Mouse (Mus musculus) lung, embryonic 14.5 days (tissue): ENCODE measurements around the gene Fam120b. TPM values are rescaled to one million over a fixed set of nuclear protein-coding genes. Genes with fewer than 3 reads are reported as not detected.
A peak's percentile ranks its signal among the peaks of the same experiment; 100 is the strongest.

Experiments used
- ATAC-seq: fragments of 200-750 bp; cut with Nextera tagmentation; 2 replicates; pipeline ENCODE4 v1.8.0; 2017; ENCODE audit warnings: mild to moderate bottlenecking, moderate TSS enrichment, moderate library complexity; ENCODE audit not compliant: insufficient read depth
- DNase-seq: peaks from one replicate; pipeline ENCODE4 v3.0.0-alpha.2; 2015
- H3K27ac ChIP-seq: fragments of 300-500 bp; sonication (generic); 2 replicates; pipeline ENCODE4 v1.5.1; 2014; ENCODE audit warnings: low read depth, mild to moderate bottlenecking, moderate library complexity
- H3K27me3 ChIP-seq: fragments of 300-500 bp; sonication (generic); 2 replicates; pipeline ENCODE4 v1.6.1; 2014; ENCODE audit warnings: low read length, control low read depth; ENCODE audit not compliant: insufficient read depth
- H3K36me3 ChIP-seq: fragments of 300-500 bp; sonication (generic); 2 replicates; pipeline ENCODE4 v1.6.1; 2014; ENCODE audit warnings: control low read depth; ENCODE audit not compliant: insufficient read depth
- H3K4me1 ChIP-seq: fragments of 300-500 bp; sonication (generic); 2 replicates; pipeline ENCODE4 v1.6.1; 2014; ENCODE audit warnings: antibody characterized with exemption, control low read depth; ENCODE audit not compliant: insufficient read depth
- H3K4me2 ChIP-seq: fragments of 300-500 bp; sonication (generic); 2 replicates; pipeline ENCODE4 v1.6.1; 2014; ENCODE audit warnings: mild to moderate bottlenecking
- H3K4me3 ChIP-seq: fragments of 300-500 bp; sonication (generic); 2 replicates; pipeline ENCODE4 v1.5.1; 2014; ENCODE audit warnings: low read depth, low read length
- H3K9ac ChIP-seq: fragments of 300-500 bp; sonication (generic); 2 replicates; pipeline ENCODE4 v1.6.1; 2014
- H3K9me3 ChIP-seq: fragments of 300-500 bp; sonication (generic); 2 replicates; pipeline ENCODE4 v1.6.1; 2016; ENCODE audit warnings: low read depth, low read length, control low read depth
- CTCF ChIP-seq: IDR thresholded peaks from 2 replicates; pipeline ENCODE4 v1.5.1; 2016; ENCODE audit warnings: antibody characterized with exemption, low read depth
- WGBS: fragments of 180-500 bp; shearing (Covaris S2); extraction: QIAGEN DNeasy Blood & Tissue Kit; methylation state at CpG from one replicate; pipeline ENCODE4 v1.1.7; 2014; 5-methylcytosine and 5-hydroxymethylcytosine counted together
- polyA plus RNA-seq: library from polyadenylated mRNA; unstranded; fragments of >200 nt; fragmentation: Nextera tagmentation; extraction: Ambion mirVana; gene quantifications from 2 replicates; pipeline ENCODE4 v1.2.1, GENCODE M21; 2014

The Fam120b gene
- polyA plus RNA-seq = 25.0 and 26.6 TPM in 2 replicates

GRCm38 (mm10) chr17:15395997-15396675, at the start of gene Fam120b:
Gene Fam120b, plus strand, starts transcription at chr17:15396202.
- no peaks in the 10 kb centered on the region for H3K27me3 ChIP-seq
- H3K4me1 ChIP-seq = 0 out of 2 replicates have a peak, but pooled peaks cover 4% of the 10 kb centered on the region
- under 1% methylated on average over 31 of the region's 31 CpGs for WGBS
- DNase-seq (peak; percentile 98), ATAC-seq (peak; percentile 98)
- peak within 1 kb of the TSS; percentile 75 for H3K4me3 ChIP-seq
- H3K36me3 ChIP-seq = no peaks in the 10 kb centered on the region
- no peaks in the 10 kb centered on the region for H3K9me3 ChIP-seq
- peak within 1 kb of the TSS; percentile 82 for H3K9ac ChIP-seq
- no peak for TF ChIP-seq CTCF
- H3K27ac ChIP-seq = peak within 1 kb of the TSS; percentile 81
- peak within 1 kb of the TSS; percentile 80 for H3K4me2 ChIP-seq

GRCm38 (mm10) chr17:15350152-15350551, 45.9 kb upstream of the Fam120b start:
- TF ChIP-seq CTCF = no peak
- DNase-seq (no peak), ATAC-seq (no peak)
- no peaks in the 10 kb centered on the region for H3K4me1 ChIP-seq
- no peaks in the 10 kb centered on the region for H3K36me3 ChIP-seq
- 70% methylated on average over 2 of the region's 2 CpGs for WGBS
- no peak overlapping the region for H3K4me3 ChIP-seq
- H3K9ac ChIP-seq = no peak overlapping the region
- H3K27ac ChIP-seq = no peak overlapping the region
- H3K4me2 ChIP-seq = no peak overlapping the region
- H3K9me3 ChIP-seq = no peaks in the 10 kb centered on the region
- no peaks in the 10 kb centered on the region for H3K27me3 ChIP-seq

- H3K4me1 ChIP-seq = no peaks in the 10 kb centered on the region
Measured at GRCm38 (mm10) chr17:15352869-15353610, 43.0 kb upstream of the Fam120b start.

GRCm38 (mm10) chr17:15354006-15354405, 42.0 kb upstream of the Fam120b start:
- no peak overlapping the region for H3K4me2 ChIP-seq
- TF ChIP-seq CTCF = no peak
- H3K27ac ChIP-seq = no peak overlapping the region
- H3K36me3 ChIP-seq = no peaks in the 10 kb centered on the region
- DNase-seq = no peak
- H3K4me1 ChIP-seq = no peaks in the 10 kb centered on the region
- 78% methylated on average over 2 of the region's 2 CpGs for WGBS
- no peaks in the 10 kb centered on the region for H3K9me3 ChIP-seq
- no peaks in the 10 kb centered on the region for H3K27me3 ChIP-seq
- no peak overlapping the region for H3K9ac ChIP-seq
- ATAC-seq = no peak
- no peak overlapping the region for H3K4me3 ChIP-seq

More at GRCm38 (mm10) chr17:15352869-15353610, 43.0 kb upstream of the Fam120b start:
- Histone ChIP-seq H3K27me3 (no peaks in the 10 kb centered on the region), H3K4me3 (no peak overlapping the region), H3K4me2 (no peak overlapping the region), H3K27ac (no peak overlapping the region), H3K9me3 (no peaks in the 10 kb centered on the region), H3K9ac (no peak overlapping the region), H3K36me3 (no peaks in the 10 kb centered on the region)
- WGBS = 47% methylated on average over 10 of the region's 10 CpGs
- no peak for ATAC-seq
- DNase-seq = peak; percentile 8
- TF ChIP-seq CTCF = no peak

- H3K4me3 ChIP-seq = no peak overlapping the region
Measured at GRCm38 (mm10) chr17:15355072-15355471, 40.9 kb upstream of the Fam120b start.

GRCm38 (mm10) chr17:15356526-15356925, 39.5 kb upstream of the Fam120b start:
- no peak overlapping the region for H3K4me3 ChIP-seq
- no peaks in the 10 kb centered on the region for H3K9me3 ChIP-seq
- ATAC-seq (no peak), DNase-seq (no peak)
- H3K4me1 ChIP-seq = no peaks in the 10 kb centered on the region
- H3K4me2 ChIP-seq = no peak overlapping the region
- 72% methylated on average over 5 of the region's 5 CpGs for WGBS
- no peak overlapping the region for H3K9ac ChIP-seq
- no peaks in the 10 kb centered on the region for H3K36me3 ChIP-seq
- H3K27me3 ChIP-seq = no peaks in the 10 kb centered on the region
- H3K27ac ChIP-seq = no peak overlapping the region
- no peak for TF ChIP-seq CTCF

More at GRCm38 (mm10) chr17:15355072-15355471, 40.9 kb upstream of the Fam120b start:
- no peaks in the 10 kb centered on the region for H3K27me3 ChIP-seq
- no peak overlapping the region for H3K4me2 ChIP-seq
- DNase-seq (no peak), ATAC-seq (no peak)
- whole genome bisulfite sequencing = 95% methylated on average over 3 of the region's 3 CpGs
- H3K36me3 ChIP-seq = no peaks in the 10 kb centered on the region
- TF ChIP-seq CTCF = no peak
- no peak overlapping the region for H3K9ac ChIP-seq
- no peaks in the 10 kb centered on the region for H3K9me3 ChIP-seq
- H3K4me1 ChIP-seq = no peaks in the 10 kb centered on the region
- H3K27ac ChIP-seq = no peak overlapping the region

GRCm38 (mm10) chr17:15357071-15357470, 38.9 kb upstream of the Fam120b start:
- Histone ChIP-seq H3K9ac (no peak overlapping the region), H3K27me3 (no peaks in the 10 kb centered on the region), H3K9me3 (no peaks in the 10 kb centered on the region), H3K36me3 (no peaks in the 10 kb centered on the region), H3K27ac (no peak overlapping the region), H3K4me3 (no peak overlapping the region), H3K4me2 (no peak overlapping the region), H3K4me1 (no peaks in the 10 kb centered on the region)
- no peak for DNase-seq
- WGBS = 62% methylated on average over 3 of the region's 3 CpGs
- TF ChIP-seq CTCF = no peak
- no peak for ATAC-seq
